Comparison of ENCODE assay signal across 18 mouse cellular contexts in the genomic region with DNA sequence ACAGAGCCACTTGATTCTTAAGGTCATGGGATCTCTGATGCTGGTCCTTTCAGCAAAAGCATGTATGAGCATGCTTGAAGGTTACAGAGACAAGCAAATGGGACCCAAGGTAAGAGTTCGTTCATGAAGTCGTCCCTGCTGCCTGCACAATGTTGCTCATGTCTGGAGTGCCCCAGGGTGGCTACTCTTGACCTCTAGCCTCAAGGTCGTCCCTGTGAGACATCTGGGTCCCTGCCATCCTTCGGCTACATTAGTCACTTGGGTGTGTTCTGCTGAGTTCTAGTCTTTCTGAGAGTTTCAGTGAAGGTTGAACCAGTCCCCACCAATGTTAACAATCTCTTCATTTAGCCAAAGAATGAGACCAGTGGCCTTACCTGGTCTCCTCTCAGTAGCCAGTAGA.
"Had no signal": no experiment of that assay in that cellular context is flagged by ENCODE, and none has a peak within 500 bp of the region (broad histone marks: within the 10 kb centered on the region; RNA-seq: fewer than 3 reads in every experiment).

No protein-coding gene starts in this region.

- H3K27ac ChIP-seq: left cerebral cortex, adult 2 months; liver, embryonic 13.5 days; macrophage; midbrain, embryonic 12.5 days; midbrain, embryonic 15.5 days; neural tube, embryonic 12.5 days; neural tube, embryonic 15.5 days; stomach, postnatal 0 days had no signal

- H3K36me3 ChIP-seq: liver, embryonic 13.5 days; midbrain, embryonic 12.5 days; midbrain, embryonic 15.5 days; neural tube, embryonic 12.5 days; neural tube, embryonic 15.5 days had no signal

- DNase-seq: kidney, postnatal 10 days; kidney, postnatal 36 days; layer of hippocampus, postnatal 36 days; liver, embryonic 13.5 days; lung, adult 2 months; right cerebral cortex, adult 18-20 months; right cerebral cortex, postnatal 14 days; right cerebral cortex, postnatal 4 days; thymus, adult 2 months; thymus, postnatal 14 days; thymus, postnatal 4 days had no signal

- H3K4me3 ChIP-seq: left cerebral cortex, adult 2 months; liver, embryonic 13.5 days; midbrain, embryonic 12.5 days; midbrain, embryonic 15.5 days; neural tube, embryonic 12.5 days; neural tube, embryonic 15.5 days had no signal

- H3K9ac ChIP-seq: liver, embryonic 13.5 days; midbrain, embryonic 12.5 days; midbrain, embryonic 15.5 days; neural tube, embryonic 12.5 days; neural tube, embryonic 15.5 days had no signal

- H3K9me3 ChIP-seq: liver, embryonic 13.5 days; midbrain, embryonic 12.5 days; midbrain, embryonic 15.5 days; neural tube, embryonic 12.5 days; neural tube, embryonic 15.5 days had no signal

- ATAC-seq: midbrain, embryonic 15.5 days had no signal

- H3K4me1 ChIP-seq: liver, embryonic 13.5 days; midbrain, embryonic 12.5 days had no signal

- H3K4me2 ChIP-seq: liver, embryonic 13.5 days; midbrain, embryonic 12.5 days; midbrain, embryonic 15.5 days; neural tube, embryonic 12.5 days; neural tube, embryonic 15.5 days had no signal

- H3K27me3 ChIP-seq: liver, embryonic 13.5 days; midbrain, embryonic 15.5 days; neural tube, embryonic 12.5 days; neural tube, embryonic 15.5 days had no signal
